Mouse (Mus musculus) lung, adult 18-20 months (tissue): Measurements from ENCODE around the gene Strn4.

Experiments used
- DNase-seq, 2 experiments: peaks; one replicate each; pipeline ENCODE4 v3.0.0; 2022; ENCODE audit warnings: mixed read lengths in 2 of 2

The Strn4 gene

DNA sequence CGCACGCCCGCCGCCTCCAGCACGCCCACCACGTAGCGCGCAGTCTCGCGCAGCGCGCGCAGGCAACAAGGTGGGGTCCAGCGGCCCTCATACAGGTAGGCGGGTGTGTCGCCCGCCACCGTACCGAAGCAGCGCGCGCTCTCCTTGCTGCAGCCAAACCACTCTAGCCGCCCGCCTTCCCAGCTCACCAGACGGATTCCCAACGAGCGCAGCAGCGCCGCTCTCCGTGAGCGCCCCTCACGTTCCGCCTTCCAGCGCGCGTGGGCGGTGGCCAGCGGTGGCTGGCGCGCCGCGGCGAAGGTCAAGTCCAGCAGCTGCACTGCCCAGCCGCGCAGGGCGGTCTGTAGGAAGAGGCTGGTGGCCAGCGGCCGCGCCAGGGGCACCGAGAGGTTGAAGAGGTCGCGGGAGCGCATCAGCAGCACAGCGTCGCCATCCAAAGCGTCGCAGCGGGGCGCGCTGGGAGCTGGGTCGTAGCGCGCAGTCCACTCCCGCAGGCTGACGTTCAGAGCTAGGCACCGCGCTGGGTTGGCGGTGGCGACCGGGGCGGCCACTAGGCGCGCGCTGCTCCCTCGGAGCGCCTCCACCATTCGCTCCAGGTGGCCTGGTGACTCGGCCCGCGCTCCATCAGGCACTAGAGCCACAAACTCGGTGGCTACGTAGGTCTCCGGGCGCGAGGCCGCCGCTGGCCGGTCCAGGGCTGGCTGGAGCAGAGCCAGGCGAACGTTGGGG lies 4.6 kb upstream of the Strn4 start:
- no peak for DNase-seq

DNA sequence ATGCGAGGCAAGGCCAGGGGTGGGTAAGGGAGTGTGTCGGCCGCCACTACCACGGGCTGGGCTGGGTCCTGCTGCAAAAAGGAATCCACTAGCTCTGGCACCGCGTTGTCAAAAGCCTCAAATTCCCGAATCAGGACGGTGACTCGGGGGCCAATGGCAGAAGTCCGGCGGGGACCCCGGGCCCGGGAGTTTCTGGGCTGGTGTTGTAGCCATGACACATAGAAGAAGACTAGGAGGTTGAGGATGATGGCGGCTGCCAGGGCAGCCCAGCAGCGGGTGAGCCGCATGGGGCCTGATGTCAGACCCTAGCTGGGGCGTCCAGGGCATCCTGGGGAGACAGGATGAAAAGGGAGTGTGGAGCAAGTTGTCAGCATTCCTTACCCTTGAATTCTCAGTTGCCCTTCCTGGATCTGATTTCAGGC lies 4.0 kb upstream of the Strn4 start:
- DNase-seq, result no peak

DNA sequence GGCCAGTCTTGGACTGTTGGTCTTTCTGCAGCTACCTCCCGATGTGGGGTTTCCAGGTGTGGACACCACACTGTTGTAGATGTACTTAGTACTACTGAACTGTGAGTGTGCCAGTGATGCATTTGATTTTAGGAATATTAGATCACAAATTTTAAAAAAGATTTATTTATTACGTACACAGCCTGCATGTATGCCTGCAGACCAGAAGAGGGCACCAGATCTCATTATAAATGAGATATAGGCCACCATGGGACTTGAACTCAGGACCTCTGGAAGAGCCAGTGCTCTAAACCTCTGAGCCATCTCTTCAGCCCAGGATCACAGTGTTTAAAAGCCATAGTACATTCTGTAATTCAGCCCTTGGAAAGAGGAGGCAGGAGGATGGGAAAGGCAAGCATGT lies 3.2 kb upstream of the Strn4 start:
- no peak for DNase-seq

DNA sequence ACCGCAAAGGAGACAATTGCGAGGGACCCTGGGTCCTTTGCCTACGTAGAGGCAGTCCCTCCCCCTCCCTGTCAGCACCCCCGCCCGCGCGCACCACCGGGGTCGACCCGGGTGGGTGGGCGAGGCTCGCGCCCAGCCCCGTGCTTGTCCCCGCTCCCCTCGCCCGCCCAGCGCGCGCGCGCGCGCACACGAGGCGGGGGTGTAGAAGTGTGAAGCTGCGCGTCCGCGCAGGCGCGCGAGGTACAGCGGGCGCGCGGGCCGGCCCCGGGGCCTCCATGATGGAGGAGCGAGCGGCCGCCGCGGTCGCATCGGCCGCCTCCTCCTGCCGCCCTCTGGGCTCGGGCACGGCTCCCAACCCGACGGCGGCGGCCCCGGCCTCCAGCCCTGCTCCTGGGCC lies 387 bp downstream of the Strn4 start:
- DNase-seq, result peak; percentile 73 to 74

DNA sequence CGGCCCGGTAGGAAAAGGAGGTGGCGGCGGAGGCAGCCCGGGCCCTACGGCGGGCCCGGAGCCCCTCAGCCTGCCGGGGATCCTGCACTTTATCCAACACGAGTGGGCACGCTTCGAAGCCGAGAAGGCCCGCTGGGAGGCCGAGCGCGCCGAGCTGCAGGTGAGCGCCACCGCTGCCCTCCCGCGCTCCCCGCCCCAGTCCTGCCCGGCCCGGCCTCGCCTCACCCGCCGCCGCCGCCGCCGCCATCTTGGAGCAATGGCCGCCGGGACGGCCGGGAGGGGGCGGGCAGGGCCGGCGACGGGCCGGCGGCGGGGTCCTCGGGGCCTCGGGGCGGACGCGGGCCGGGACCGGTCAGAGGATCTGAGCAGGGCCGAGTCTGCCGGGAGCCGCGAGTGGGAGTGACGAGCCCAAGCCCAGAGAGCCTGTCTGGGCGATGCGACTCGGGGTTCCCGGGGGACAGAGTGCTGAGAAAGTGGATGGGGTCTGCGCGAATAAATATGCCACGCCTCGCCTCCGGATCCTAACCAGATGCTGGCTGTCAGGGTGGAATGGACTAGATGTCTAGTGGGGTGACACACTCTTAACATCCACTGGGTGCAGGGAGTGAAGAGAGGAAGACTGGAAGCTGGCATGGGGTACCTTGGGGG lies 910 bp downstream of the Strn4 start, which contains the start of gene Fkrp:
TSS of gene Fkrp (minus strand) at position 258 of the 648 bp plus-strand sequence.
- peak; percentile 40 to 42 for DNase-seq

DNA sequence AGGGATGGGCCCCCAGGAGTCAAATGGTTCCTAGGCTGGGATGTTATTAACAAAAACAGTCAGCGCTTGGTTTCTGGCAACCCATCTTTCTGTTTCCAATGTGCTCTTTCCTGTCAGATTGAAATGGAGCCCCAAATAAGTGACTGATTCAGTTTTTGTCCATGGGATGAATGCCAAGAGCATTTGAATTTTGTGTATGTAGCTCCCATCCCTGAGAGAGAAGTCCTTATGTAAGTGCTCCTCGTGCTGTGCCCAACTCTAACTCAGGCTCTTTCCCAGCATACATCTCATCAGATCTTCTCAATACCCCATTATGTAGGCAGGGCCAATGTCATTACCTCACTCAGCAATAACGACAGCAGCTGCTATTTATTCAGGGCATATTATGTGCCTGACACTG lies 2.0 kb downstream of the Strn4 start:
- DNase-seq, result no peak

DNA sequence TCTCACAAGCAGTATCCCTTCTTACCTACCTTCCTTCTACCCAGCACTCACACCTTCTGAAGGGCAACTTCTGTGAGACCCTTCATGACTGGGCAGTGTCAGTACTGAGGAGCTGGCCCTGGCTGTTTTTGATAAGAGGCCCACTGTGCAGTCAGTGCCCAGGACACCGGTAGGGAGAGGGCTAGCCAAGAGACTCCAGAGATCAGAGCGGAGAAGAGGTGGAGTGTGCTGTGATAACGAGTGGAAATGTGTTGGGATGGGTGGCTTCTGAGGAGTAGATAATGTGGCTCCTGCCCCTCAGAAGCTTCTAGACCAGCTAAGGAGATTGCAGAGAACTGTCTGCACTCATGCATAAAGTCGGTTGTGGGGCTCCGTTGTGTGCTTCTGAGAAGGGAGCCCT lies 4.1 kb downstream of the Strn4 start:
- DNase-seq, result no peak

DNA sequence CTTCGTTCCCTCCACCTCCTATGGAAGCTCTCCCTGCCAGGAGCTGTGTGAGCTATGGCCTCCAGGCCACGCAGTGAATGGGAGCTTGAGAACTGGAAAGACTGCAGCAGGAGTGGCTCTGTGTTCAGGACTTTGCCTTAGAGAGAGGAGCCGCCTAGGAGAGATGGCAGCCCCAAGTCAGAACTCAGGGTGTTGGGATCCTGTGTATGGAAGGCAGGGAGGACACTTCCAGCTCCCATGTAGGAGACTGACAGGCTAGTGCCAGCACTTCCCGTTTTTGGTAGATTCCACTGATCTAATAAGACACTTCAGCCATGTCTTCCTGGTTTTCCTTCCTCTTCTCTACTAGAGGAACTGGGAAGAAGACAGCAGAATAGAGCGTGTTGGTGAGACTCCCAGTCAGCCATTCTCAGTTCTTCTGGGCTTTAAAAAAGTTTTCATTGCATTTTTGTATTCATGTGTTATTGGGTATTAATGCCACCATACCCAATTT lies 4.6 kb downstream of the Strn4 start:
- DNase-seq, result no peak

DNA sequence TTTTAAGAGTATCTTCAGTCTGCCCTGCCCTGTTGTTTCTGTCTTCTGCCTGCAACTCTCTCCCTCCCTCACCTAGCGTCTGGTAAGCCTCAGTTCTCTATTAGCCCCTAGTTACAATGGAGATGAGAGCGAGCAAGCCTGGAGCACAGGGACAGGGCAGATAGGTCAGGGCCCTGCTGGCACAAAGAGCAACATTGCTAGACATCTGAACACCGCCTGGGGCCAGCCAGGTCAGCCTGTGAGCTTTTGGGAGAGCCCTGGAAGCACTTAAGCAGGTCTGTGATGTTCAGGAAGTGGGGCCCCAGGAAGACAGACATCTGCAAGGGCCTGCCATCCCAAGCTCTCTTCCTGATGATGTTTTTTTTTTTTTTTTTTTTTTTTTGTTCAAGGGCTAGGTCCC lies 5.4 kb downstream of the Strn4 start:
- no peak for DNase-seq

DNA sequence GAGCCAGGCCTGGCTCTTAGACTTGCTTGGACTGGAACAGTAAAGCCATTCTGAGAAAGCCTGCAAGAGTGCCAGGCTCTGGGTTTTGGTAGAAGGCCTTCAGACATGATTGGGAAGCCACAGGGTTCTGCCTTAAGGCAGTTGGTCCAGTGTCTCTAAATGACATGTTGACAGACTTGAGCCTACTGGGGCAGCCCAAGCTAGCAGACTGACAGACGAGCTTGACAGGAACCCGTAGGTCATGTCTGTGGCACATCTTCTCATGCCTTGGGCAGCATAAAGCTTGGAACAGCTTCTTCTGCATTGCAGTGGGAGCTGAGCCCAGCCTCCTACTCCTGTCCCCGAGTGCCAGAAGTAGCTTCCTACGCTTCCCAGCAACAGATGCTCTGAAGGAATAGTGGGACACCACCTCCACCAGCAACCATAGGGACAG lies 6.0 kb downstream of the Strn4 start:
- no peak for DNase-seq

DNA sequence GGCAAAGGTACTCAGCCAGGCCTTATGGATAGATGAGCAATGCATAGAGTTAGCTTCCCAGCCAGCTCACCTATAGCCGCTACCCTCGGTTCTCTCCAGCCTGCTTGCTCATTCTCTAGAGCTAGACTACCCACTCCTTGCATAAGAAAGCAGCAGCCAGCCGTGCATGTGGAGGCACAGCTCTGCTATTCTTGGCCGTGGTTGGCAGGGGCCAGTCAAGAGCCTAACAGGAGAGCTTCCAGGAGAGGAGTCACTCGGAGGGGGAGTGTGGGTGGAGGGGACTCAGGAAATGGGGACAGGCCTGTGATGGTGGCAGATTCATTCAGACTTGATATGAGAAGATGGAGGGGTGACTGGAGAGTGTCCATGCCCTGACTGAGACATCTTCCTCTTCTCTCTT lies 8.0 kb downstream of the Strn4 start:
- DNase-seq, result no peak

DNA sequence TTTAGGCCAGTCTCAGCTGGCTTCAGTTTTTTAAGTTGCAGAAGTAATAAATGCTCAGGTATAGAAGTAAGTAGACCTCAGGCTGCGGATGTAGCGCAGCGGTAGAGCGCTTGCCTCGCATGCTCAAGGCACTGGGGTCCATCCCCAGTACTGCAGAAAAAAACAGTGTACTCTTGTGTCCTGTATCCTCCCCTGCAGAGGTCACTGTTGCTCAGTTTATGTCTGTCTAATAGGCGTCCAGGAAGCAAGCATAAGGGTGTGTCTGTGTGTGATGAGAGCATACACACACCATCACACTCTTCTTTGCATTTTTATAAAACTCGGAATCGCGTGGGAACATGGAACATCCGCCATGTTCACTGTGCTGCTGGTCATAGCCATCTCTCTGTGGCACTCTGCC lies 10.1 kb downstream of the Strn4 start:
- peak in 1 of 2 experiments; percentile 50 for DNase-seq

DNA sequence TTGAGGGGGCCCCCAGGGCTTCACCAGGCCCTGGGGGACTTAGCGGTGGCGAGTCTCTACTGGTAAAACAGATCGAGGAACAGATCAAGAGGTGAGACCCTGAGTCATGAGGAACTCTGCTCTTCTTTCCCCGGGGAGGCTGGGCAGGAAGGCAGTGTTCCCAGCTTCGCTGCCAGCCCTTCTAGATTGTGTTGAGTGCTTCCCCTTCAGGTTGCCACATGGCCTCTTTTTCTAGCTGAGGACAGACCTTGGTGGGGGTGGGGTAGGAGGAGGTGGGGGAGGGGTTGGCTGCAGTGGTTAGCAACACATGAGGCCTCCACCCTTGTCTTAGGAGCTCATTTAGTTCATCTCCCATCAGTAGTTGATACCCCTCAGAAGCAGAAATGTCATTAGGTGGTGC lies 10.9 kb downstream of the Strn4 start:
- no peak for DNase-seq

DNA sequence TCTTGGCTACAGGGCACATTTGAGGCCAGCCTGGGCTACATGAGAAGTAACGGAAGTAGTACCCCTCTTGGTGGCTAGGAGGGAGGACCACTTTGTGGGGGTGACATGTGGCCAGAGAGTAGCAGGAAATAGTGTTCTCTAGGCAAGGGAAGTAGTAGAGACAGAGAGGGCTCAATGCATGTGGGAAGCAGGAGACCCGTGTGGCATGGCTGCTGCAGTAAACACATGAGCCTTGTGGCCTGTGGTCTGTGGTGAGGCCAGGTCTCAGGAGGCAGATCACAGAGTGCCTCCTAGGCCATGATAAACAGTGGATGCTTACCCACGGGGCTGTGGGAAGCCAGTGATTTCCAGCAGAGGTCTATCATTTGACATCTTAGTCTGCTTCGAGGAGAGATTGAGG lies 11.6 kb downstream of the Strn4 start:
- no peak for DNase-seq

DNA sequence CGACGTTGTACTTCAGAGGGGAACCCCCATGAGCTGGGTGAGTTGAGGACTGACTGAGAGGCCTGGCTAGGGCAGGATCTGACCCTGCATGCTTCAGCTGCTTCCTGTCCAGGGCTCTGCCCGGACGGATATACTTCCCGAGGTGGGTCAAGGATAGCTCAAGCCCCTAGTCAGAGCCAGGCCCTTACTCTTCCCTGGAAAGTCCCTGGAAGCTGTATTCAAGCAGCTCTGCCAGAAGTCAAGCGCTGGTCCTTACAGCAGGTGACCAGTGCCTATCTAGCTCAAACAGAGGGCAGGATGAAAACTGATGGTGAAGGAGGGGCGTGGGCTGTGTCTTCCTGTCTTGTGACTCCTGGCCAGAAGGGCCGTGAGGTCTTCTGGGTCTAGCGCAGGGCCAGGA lies 14.8 kb downstream of the Strn4 start:
- no peak for DNase-seq

DNA sequence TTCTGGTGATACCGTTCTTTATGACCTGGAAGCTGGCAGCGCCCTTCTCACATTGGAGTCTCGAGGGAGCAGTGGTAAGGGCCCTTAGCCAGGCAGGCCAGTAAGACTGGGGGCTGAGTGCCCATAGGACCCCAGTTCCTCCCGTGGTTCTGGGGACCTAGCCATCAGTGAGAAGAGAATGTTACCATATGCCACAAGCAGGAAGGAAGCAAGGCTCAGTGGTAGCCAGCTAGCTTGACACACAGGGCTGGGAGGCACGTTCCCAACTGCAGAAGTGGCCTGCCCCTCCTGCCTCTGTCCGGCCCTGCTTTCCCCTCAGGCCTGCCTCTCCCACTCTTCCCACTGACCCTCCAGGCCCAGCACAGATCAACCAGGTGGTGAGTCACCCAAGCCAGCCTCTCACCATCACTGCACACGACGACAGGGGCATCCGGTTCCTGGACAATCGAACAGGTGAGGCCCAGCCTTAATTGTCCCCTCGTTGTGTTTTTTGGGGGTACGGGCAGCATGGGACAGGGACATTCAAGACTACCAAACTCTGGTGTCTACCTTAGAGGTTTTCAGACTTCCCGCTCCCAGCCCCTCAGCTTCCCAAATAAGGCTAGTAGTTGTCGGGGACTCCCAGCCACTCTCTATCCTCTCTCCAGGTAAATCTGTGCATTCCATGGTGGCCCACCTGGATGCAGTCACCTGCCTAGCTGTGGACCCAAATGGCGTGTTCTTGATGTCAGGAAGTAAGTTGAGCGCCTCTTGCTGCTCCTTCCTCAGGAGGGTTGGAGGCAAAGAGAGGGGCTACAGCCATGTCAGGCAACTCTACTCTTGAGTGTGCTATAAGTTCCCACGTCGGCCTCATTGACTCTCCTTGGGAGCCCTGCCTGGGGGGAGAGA lies 22.5 kb downstream of the Strn4 start:
- no peak for DNase-seq

DNA sequence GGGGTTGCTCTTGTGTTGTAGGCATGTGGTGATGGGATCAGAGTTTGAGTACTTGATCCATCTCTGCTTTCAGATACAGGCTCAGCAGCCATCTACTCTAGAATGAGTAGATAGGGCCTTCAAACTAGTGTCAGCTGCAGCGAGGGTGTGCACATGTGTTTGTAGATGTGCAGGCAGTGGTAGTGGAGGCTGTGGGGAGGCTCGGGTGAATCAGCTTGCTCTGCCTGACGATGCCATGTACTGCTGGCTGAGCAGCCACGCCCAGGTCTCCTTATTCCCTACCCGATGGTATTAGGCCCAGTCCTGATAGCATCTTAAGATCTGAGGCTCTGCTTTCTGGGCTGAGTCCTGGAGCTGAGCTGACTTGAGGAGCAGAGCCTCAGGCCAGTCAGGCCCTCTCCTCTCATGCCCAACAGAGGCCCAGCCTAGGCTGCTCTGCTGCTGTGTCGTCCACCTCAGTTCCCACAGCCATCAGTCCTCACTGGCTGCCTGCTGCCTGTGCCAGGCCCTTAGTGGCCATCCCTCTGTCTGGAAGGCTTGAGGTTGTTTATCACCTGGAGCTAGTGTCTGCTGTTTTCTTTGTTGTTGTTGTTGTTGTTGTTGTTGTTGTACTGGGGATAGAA lies 23.2 kb downstream of the Strn4 start:
- no peak for DNase-seq

DNA sequence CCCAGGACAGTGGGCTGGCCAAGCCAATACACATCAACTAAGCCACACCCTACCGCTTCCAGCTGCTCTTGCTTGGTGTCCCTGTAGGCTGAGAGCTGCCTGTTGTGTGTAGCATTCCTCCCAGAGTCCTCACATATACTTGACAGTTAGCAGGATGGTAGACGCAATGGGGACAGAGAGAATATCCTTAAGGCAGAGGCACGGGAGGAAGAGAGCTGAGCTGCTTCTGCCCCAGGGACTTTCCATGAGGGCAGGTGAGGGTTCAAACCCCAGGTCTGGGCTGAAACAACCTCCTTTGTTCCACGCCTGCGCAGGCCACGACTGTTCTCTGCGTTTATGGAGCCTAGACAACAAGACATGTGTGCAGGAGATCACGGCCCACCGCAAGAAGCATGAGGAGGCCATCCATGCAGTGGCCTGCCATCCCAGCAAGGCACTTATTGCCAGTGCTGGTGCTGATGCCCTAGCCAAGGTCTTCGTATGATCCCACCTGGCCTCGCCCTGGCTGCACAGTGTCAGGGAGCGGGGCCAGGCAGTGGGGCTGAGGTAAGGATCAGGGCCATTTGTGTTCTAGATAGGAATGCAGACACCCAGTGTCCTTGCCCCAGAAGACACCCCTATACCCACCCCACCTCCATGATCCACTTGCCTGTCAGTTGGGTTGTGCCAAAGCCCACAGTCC lies 23.9 kb downstream of the Strn4 start:
- no peak for DNase-seq

DNA sequence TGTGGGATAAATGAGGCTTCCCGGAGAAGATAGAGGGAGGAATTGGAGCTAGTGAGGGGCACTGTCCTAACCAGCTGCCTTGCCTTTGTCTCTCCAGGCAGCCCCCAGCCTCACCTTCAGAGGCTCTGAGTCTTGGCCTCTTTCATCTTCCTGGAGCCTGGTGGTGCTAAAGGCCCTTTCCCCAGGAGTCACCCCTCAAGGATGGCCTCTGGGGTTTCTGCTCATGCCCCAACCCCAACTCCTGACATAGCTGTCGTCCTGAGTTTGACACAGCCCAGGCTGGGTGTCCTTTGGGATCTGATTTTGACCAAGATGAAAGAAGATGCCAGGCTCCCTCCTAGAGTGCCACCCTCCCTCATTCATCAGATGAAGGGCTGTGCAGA lies 24.4 kb downstream of the Strn4 start:
- no peak for DNase-seq

DNA sequence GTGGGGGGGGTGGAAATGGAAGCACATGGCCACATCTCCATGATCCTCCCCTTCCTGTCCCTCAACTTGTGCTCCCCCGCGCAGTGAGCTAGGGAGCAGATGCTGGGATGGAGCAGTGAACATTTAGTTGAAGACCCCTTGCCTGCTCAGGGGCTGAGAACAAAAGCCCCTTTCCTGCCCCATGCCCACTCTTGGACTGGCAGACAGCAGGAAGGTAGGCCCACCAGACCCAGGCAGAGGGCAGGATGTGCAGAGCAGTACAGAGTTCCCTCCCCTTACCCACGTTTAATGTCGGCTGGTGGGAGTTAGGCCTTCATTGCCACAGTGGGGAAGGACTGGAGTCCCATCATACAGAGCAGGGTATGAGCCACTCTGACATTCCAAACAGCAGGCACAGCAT lies 25.4 kb downstream of the Strn4 start:
- no peak for DNase-seq

DNA sequence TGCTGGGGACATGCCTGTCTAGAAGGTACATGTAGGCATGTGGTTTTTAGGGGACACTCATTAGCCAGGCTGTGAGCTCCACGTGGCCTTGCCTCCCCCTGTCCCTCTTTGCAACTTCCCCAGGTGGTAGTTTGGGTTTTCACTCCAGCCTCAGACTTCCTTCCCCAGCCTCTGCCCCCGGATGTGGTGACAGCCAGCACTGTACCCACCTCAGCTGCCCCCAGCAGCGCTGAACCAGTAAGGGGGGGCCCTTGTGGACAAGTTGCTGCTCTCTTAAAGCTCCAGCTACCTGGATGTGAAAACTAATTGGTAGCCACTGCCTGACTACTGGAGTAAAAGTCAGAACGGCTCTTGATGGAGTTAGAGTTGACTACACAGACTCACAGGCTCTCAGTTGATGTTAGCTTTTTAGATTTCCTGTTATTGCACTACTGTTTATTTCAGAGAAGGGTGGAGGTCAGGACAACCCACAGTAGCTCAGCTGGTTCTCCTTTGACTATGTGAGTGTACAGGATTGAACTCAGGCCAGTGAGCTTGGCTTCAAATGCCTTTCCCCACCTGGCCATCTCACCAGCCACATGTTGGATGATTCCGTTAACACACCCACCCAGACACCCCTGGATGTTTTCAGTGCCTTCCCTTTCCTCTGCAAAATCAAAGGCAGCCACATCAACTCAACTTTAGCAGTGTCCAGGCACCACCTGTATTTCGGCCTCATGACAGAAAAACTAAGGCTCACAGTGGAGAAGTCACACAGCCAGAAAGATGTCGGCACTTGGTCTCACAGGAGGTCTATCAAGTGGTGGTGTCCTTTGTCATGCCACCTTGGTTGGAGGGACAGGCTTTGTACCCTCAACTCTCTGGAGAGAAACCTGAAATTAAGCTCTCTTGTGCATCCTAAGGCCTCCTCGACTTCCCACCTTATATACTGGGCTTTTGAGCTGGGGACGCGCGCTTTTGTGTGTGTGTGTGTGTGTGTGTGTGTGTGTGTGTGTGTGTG lies 26.2 kb downstream of the Strn4 start:
- peak; percentile 48 to 57 for DNase-seq
